ENCODE assay signal across 8 mouse cellular contexts in the genomic region with DNA sequence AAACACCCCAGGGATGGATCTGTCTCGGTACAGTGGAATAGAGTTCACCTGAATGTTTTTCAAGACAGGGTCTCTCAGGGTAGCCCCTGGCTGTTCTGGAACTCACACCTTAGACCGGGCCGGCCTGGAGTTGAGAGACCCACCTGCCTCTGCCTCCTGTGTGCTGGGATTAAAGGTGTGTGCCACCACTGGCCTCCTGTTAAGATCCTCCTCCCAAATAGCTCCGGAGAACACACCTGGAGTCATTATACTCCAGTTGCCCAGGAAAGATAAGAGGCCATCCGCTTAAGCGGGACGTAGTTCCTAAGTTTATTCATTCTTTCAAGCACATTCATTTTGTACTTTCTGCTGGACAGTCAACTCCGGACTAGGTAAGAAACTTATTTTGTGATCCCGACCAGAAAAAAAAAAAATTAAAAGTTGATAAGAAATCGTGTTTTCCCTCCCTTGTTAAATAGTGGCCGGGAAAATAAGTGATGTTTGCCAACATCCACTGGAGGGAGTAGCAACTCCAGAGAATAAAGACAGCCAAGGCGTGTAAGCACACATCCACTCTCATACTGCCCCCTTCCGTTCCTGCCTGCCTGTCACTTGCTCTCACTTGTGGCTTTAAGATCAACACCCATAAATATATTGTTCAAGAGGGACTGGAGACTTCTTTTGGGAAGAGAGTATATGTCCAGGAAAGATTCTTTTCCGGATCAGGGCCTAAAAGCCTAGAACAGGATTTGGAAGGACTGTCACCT. TPM values are rescaled to one million over a fixed set of nuclear protein-coding genes. Genes with fewer than 3 reads are reported as not detected.
DNase-seq lines count a peak whose midpoint lies in the region; ATAC-seq and TF ChIP-seq lines count a peak whose summit lies in the region.

No protein-coding gene starts in this region.

- H3K27ac ChIP-seq in heart, embryonic 11.5 days (ENCODE audit: low read depth, low read length), result no peak overlapping the region
- peak overlapping the region; percentile 16; the same call in 1 of the 2 replicates for H3K27ac ChIP-seq in kidney, embryonic 16.5 days (ENCODE audit: low read length)
- no peak overlapping the region; the same call in 1 of the 2 replicates for H3K27ac ChIP-seq in lung, embryonic 14.5 days (ENCODE audit: low read depth)

- no peaks in the 10 kb centered on the region for H3K36me3 ChIP-seq in heart, embryonic 11.5 days (ENCODE audit: control insufficient read depth, insufficient read depth, low read length)
- H3K36me3 ChIP-seq in kidney, embryonic 16.5 days (ENCODE audit: insufficient read depth, low read length), result no peaks in the 10 kb centered on the region
- H3K36me3 ChIP-seq in lung, embryonic 14.5 days (ENCODE audit: insufficient read depth), result no peaks in the 10 kb centered on the region

- ATAC-seq in heart, embryonic 11.5 days (replicated peaks; ENCODE audit: insufficient number of reproducible peaks, low FRiP score, low TSS enrichment), result no peak
- ATAC-seq in kidney, embryonic 16.5 days (ENCODE audit: low FRiP score, low TSS enrichment), result peak; percentile 36; the same call in 1 of the 2 replicates
- ATAC-seq in lung, embryonic 14.5 days (ENCODE audit: insufficient read depth), result peak; percentile 26; the same call in 1 of the 2 replicates

- peak overlapping the region; percentile 76 for H3K4me3 ChIP-seq in heart, embryonic 11.5 days (ENCODE audit: low read depth, low read length)
- peak overlapping the region; percentile 71 for H3K4me3 ChIP-seq in kidney, embryonic 16.5 days (ENCODE audit: low read length)
- peak overlapping the region; percentile 77 for H3K4me3 ChIP-seq in lung, embryonic 14.5 days (ENCODE audit: low read depth, low read length)

- peak; percentile 72 to 73 for DNase-seq in B cell, adult 2 months
- peak; percentile 79 for DNase-seq in MN1 (ENCODE audit: low spot score)
- peak; percentile 90 for DNase-seq in embryo, embryonic 10.5 days (ENCODE audit: low spot score)
- peak; percentile 91 for DNase-seq in lung, embryonic 14.5 days
- peak; percentile 60 for DNase-seq in ovary, postnatal 14 days (ENCODE audit: low spot score)
- no peak for DNase-seq in urinary bladder, postnatal 10 days (ENCODE audit: low spot score)

- TF ChIP-seq CTCF in lung, embryonic 14.5 days (IDR thresholded peaks at IDR 0.05; ENCODE audit: low read depth), result peak; percentile 91

- H3K4me2 ChIP-seq in heart, embryonic 11.5 days, result peak overlapping the region; percentile 92
- peak overlapping the region; percentile 86 for H3K4me2 ChIP-seq in kidney, embryonic 16.5 days (replicated peaks; ENCODE audit: low read depth, low read length)
- H3K4me2 ChIP-seq in lung, embryonic 14.5 days, result peak overlapping the region; percentile 94

- no peaks in the 10 kb centered on the region for H3K27me3 ChIP-seq in heart, embryonic 11.5 days (ENCODE audit: control insufficient read depth, insufficient read depth, low read length)
- no peaks in the 10 kb centered on the region for H3K27me3 ChIP-seq in kidney, embryonic 16.5 days (ENCODE audit: insufficient read depth, low read length)
- no peaks in the 10 kb centered on the region for H3K27me3 ChIP-seq in lung, embryonic 14.5 days (ENCODE audit: insufficient read depth, low read length)

- H3K4me1 ChIP-seq in heart, embryonic 11.5 days (ENCODE audit: control insufficient read depth, insufficient read depth, low read length), result peaks cover 7% of the 10 kb centered on the region; the same call in 1 of the 2 replicates
- H3K4me1 ChIP-seq in kidney, embryonic 16.5 days (ENCODE audit: insufficient read depth, low read length), result peaks cover 14% of the 10 kb centered on the region; the same call in 1 of the 2 replicates
- H3K4me1 ChIP-seq in lung, embryonic 14.5 days (ENCODE audit: insufficient read depth), result no peaks in the 10 kb centered on the region

- H3K9ac ChIP-seq in heart, embryonic 11.5 days (ENCODE audit: low read depth, low read length), result peak overlapping the region; percentile 72
- H3K9ac ChIP-seq in kidney, embryonic 16.5 days (replicated peaks; ENCODE audit: low read length), result peak overlapping the region; percentile 74
- H3K9ac ChIP-seq in lung, embryonic 14.5 days, result peak overlapping the region; percentile 65

- no peaks in the 10 kb centered on the region for H3K9me3 ChIP-seq in heart, embryonic 11.5 days (replicated peaks; ENCODE audit: control insufficient read depth, low read length)
- no peaks in the 10 kb centered on the region for H3K9me3 ChIP-seq in kidney, embryonic 16.5 days (ENCODE audit: low read length)
- no peaks in the 10 kb centered on the region for H3K9me3 ChIP-seq in lung, embryonic 14.5 days (ENCODE audit: low read depth, low read length)

- WGBS in heart, embryonic 11.5 days (ENCODE audit: insufficient replicate concordance), result 9% methylated on average over 14 of the region's 14 CpGs
- 9% methylated on average over 14 of the region's 14 CpGs for WGBS in kidney, embryonic 16.5 days
- WGBS in lung, embryonic 14.5 days, result 7% methylated on average over 14 of the region's 14 CpGs

RNA-seq across cellular contexts. Expression of gene Nab2, which starts 9.4 kb away (rescaled TPM):
- polyA plus RNA-seq in heart, embryonic 11.5 days (2014; fragmentation: Nextera tagmentation; extraction: Ambion mirVana), result 7.9 and 10.1 TPM in 2 replicates
- polyA plus RNA-seq in kidney, embryonic 16.5 days (2015; fragmentation: Nextera tagmentation; extraction: Ambion mirVana), result 28.8 and 32.1 TPM in 2 replicates
- polyA plus RNA-seq in lung, embryonic 14.5 days (2014; fragmentation: Nextera tagmentation; extraction: Ambion mirVana), result 11.6 and 13.5 TPM in 2 replicates

RNA-seq across cellular contexts. Expression of gene Nemp1, which starts 11.1 kb away (rescaled TPM):
- polyA plus RNA-seq in heart, embryonic 11.5 days (2014; fragmentation: Nextera tagmentation; extraction: Ambion mirVana), result 6.7 and 8.4 TPM in 2 replicates
- 10.6 and 10.7 TPM in 2 replicates for polyA plus RNA-seq in kidney, embryonic 16.5 days (2015; fragmentation: Nextera tagmentation; extraction: Ambion mirVana)
- 11.2 and 13.2 TPM in 2 replicates for polyA plus RNA-seq in lung, embryonic 14.5 days (2014; fragmentation: Nextera tagmentation; extraction: Ambion mirVana)

RNA-seq across cellular contexts. Expression of gene Myo1a, which starts 27.2 kb away (rescaled TPM):
- 0.14 and 0.49 TPM in 2 replicates for polyA plus RNA-seq in heart, embryonic 11.5 days (2014; fragmentation: Nextera tagmentation; extraction: Ambion mirVana)
- 0.31 and 0.50 TPM in 2 replicates for polyA plus RNA-seq in kidney, embryonic 16.5 days (2015; fragmentation: Nextera tagmentation; extraction: Ambion mirVana)
- 0.23 and 0.28 TPM in 2 replicates for polyA plus RNA-seq in lung, embryonic 14.5 days (2014; fragmentation: Nextera tagmentation; extraction: Ambion mirVana)

RNA-seq across cellular contexts. Expression of gene Stat6, which starts 35.0 kb away (rescaled TPM):
- 21.0 and 27.1 TPM in 2 replicates for polyA plus RNA-seq in heart, embryonic 11.5 days (2014; fragmentation: Nextera tagmentation; extraction: Ambion mirVana)
- 33.8 and 37.4 TPM in 2 replicates for polyA plus RNA-seq in kidney, embryonic 16.5 days (2015; fragmentation: Nextera tagmentation; extraction: Ambion mirVana)
- 27.8 and 28.1 TPM in 2 replicates for polyA plus RNA-seq in lung, embryonic 14.5 days (2014; fragmentation: Nextera tagmentation; extraction: Ambion mirVana)

RNA-seq across cellular contexts. Expression of gene Tac2, which starts 46.5 kb away (rescaled TPM):
- 3.7 and 6.4 TPM in 2 replicates for polyA plus RNA-seq in heart, embryonic 11.5 days (2014; fragmentation: Nextera tagmentation; extraction: Ambion mirVana)
- polyA plus RNA-seq in kidney, embryonic 16.5 days (2015; fragmentation: Nextera tagmentation; extraction: Ambion mirVana), result 1.7 and 2.0 TPM in 2 replicates
- not detected in 2 replicates for polyA plus RNA-seq in lung, embryonic 14.5 days (2014; fragmentation: Nextera tagmentation; extraction: Ambion mirVana)
